Mouse (Mus musculus): Measurements from ENCODE around the gene Dek. TPM values are rescaled to one million over a fixed set of nuclear protein-coding genes. Genes with fewer than 3 reads are reported as not detected.

Dek gene
- total and polyA plus RNA-seq, 3 experiments = 97.9 to 5,191 (median 207) TPM

DNA sequence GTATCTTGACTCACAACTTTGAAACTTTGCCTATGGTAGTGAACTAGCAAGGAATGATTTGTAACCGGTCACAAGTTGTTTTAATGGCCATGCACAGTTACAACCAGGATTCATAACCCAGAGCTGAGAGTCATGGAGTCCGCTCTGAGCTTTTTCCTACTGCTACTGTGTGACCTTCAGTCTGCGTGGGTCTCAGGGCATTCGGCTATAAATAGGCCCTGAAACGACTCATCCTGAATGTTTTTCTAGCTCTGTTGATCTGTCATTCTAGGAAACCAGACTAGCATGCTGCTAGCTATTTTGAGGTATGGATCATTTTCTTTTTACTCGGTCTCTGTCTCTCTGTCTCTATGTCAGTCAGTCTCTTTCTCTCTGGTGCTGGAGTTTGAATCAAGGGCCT is 36.8 kb upstream of the Dek start:
- no peak for DNase-seq (ENCODE audit: low read depth, low spot score)
- no peak overlapping the region for H3K27ac ChIP-seq (ENCODE audit: control insufficient read depth, low read depth, low read length)
- no peak overlapping the region for H3K4me3 ChIP-seq (ENCODE audit: control insufficient read depth in 1 of 2, insufficient read depth in 1 of 2, low read depth in 2 of 2, low read length in 2 of 2)
- H3K4me1 ChIP-seq (ENCODE audit: control insufficient read depth in 1 of 2, insufficient read depth in 2 of 2, low read length in 2 of 2) = no peaks in the 10 kb centered on the region
- TF ChIP-seq NRF1 (IDR thresholded peaks at IDR 0.05; ENCODE audit: insufficient read depth, low read depth, low read length, poor library complexity, severe bottlenecking) (no peak), MAZ (IDR thresholded peaks at IDR 0.05; ENCODE audit: low read depth, low read length) (no peak), ZNF384 (IDR thresholded peaks at IDR 0.05; ENCODE audit: low read depth, low read length) (no peak), HCFC1 (IDR thresholded peaks at IDR 0.05; ENCODE audit: low read depth, low read length) (no peak), ZMIZ1 (IDR thresholded peaks at IDR 0.05; ENCODE audit: low read depth, low read length) (no peak), ETS1 (IDR thresholded peaks at IDR 0.05; ENCODE audit: low read depth, low read length) (no peak), RAD21 (IDR thresholded peaks at IDR 0.05; ENCODE audit: low read depth, low read length) (no peak), RCOR1 (IDR thresholded peaks at IDR 0.05; ENCODE audit: low read depth, low read length) (no peak), EP300 (IDR thresholded peaks at IDR 0.05; ENCODE audit: low read depth in 1 of 2, low read length in 2 of 2) (no peak), CHD1 (IDR thresholded peaks at IDR 0.05; ENCODE audit: low read depth, low read length) (no peak), MXI1 (IDR thresholded peaks at IDR 0.05; ENCODE audit: low read depth, low read length) (no peak), MYB (IDR thresholded peaks at IDR 0.05; ENCODE audit: low read depth, low read length) (no peak), TCF12 (IDR thresholded peaks at IDR 0.05; ENCODE audit: low read depth, low read length) (no peak), GATA1 (IDR thresholded peaks at IDR 0.05; ENCODE audit: low read depth, low read length) (no peak), KAT2A (conservative IDR thresholded peaks at IDR 0.05; ENCODE audit: low read depth, low read length) (no peak), BHLHE40 (IDR thresholded peaks at IDR 0.05; ENCODE audit: borderline replicate concordance, low read depth, low read length) (no peak), UBTF (IDR thresholded peaks at IDR 0.05; ENCODE audit: borderline replicate concordance, insufficient read depth, low read depth, low read length) (no peak)
- no peaks in the 10 kb centered on the region for H3K79me2 ChIP-seq (ENCODE audit: control insufficient read depth, insufficient read depth, low read length, poor library complexity)
- no peaks in the 10 kb centered on the region for H3K9me3 ChIP-seq (replicated peaks; ENCODE audit: insufficient read depth, low read length)
- H3K9ac ChIP-seq (ENCODE audit: control insufficient read depth, low read depth, low read length, poor library complexity, severe bottlenecking) = no peak overlapping the region
- H3K36me3 ChIP-seq (ENCODE audit: control insufficient read depth in 1 of 2, insufficient read depth in 2 of 2, low read length in 2 of 2) = no peaks in the 10 kb centered on the region
- 0 out of 4 replicates have a peak, but pooled peaks cover 0 to 1% of the 10 kb centered on the region in 2 experiments for H3K27me3 ChIP-seq (ENCODE audit: control insufficient read depth in 1 of 2, insufficient read depth in 2 of 2, low read length in 2 of 2)

GRCm38 (mm10) chr13:47135741-47136140 is 29.7 kb upstream of the Dek start:
- Histone ChIP-seq H3K27me3 (ENCODE audit: control insufficient read depth in 1 of 2, insufficient read depth in 2 of 2, low read length in 2 of 2) (no peaks in the 10 kb centered on the region; a peak in 2 of 4 replicates), H3K27ac (ENCODE audit: control insufficient read depth, low read depth, low read length) (no peak overlapping the region), H3K4me3 (ENCODE audit: control insufficient read depth in 1 of 2, insufficient read depth in 1 of 2, low read depth in 2 of 2, low read length in 2 of 2) (no peak overlapping the region), H3K79me2 (ENCODE audit: control insufficient read depth, insufficient read depth, low read length, poor library complexity) (no peaks in the 10 kb centered on the region), H3K9ac (ENCODE audit: control insufficient read depth, low read depth, low read length, poor library complexity, severe bottlenecking) (no peak overlapping the region), H3K36me3 (ENCODE audit: control insufficient read depth in 1 of 2, insufficient read depth in 2 of 2, low read length in 2 of 2) (no peaks in the 10 kb centered on the region), H3K9me3 (replicated peaks; ENCODE audit: insufficient read depth, low read length) (no peaks in the 10 kb centered on the region), H3K4me1 (ENCODE audit: control insufficient read depth in 1 of 2, insufficient read depth in 2 of 2, low read length in 2 of 2) (no peaks in the 10 kb centered on the region)
- TF ChIP-seq ETS1 (IDR thresholded peaks at IDR 0.05; ENCODE audit: low read depth, low read length) (no peak), MAZ (IDR thresholded peaks at IDR 0.05; ENCODE audit: low read depth, low read length) (no peak), MYC (IDR thresholded peaks at IDR 0.05; ENCODE audit: low read depth, low read length) (no peak), NRF1 (IDR thresholded peaks at IDR 0.05; ENCODE audit: insufficient read depth, low read depth, low read length, poor library complexity, severe bottlenecking) (no peak), TBP (IDR thresholded peaks at IDR 0.05; ENCODE audit: low read depth, low read length) (no peak), ZMIZ1 (IDR thresholded peaks at IDR 0.05; ENCODE audit: low read depth, low read length) (no peak), UBTF (IDR thresholded peaks at IDR 0.05; ENCODE audit: borderline replicate concordance, insufficient read depth, low read depth, low read length) (no peak), HCFC1 (IDR thresholded peaks at IDR 0.05; ENCODE audit: low read depth, low read length) (no peak), RCOR1 (IDR thresholded peaks at IDR 0.05; ENCODE audit: low read depth, low read length) (no peak), POLR2A (IDR thresholded peaks at IDR 0.05; ENCODE audit: control insufficient read depth in 1 of 2, insufficient read depth in 1 of 2, low read depth in 1 of 2, low read length in 2 of 2, poor library complexity in 1 of 2) (no peak), POLR2AphosphoS5 (IDR thresholded peaks at IDR 0.05; ENCODE audit: borderline replicate concordance, low read depth, low read length) (no peak), MAX (IDR thresholded peaks at IDR 0.05; ENCODE audit: low read length) (no peak), POLR2AphosphoS2 (IDR thresholded peaks at IDR 0.05; ENCODE audit: low read length) (no peak), SIN3A (IDR thresholded peaks at IDR 0.05; ENCODE audit: low read length) (no peak), ZNF384 (IDR thresholded peaks at IDR 0.05; ENCODE audit: low read depth, low read length) (no peak), GABPA (IDR thresholded peaks at IDR 0.05; ENCODE audit: low read depth, low read length) (no peak), CHD1 (IDR thresholded peaks at IDR 0.05; ENCODE audit: low read depth, low read length) (no peak)
- no peak for DNase-seq (ENCODE audit: low read depth, low spot score)

All from MEL (cell line).